Mouse (Mus musculus): ENCODE results near the gene Dtx1. TPM values are rescaled to one million over a fixed set of nuclear protein-coding genes. Genes with fewer than 3 reads are reported as not detected.

The Dtx1 gene
- polyA plus RNA-seq, 1 experiment from 2014 or later, result 0.54 TPM

DNA sequence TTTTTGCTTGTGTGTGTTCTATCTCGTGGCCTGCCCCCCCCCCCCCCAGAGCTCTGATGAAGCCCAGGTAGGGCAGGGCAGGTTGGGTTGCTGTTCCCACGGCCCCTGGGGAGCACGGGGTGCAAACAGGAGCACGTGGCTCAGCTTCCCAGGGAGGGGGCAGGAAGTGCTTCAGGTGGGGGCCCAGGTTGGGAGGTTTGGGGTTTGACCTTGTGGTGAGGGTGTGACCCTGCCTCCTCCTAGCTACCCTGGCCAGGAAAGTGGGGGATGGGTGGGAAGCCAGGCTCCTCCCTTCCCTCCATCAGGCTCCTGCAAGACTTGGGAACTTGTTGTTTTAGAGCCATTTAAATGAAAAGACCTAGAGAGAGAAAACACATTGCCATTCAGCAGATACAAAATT lies 23.3 kb downstream of the Dtx1 start:
- Histone ChIP-seq H3K9ac (ENCODE audit: low read length) (no peak overlapping the region), H3K27me3 (ENCODE audit: control insufficient read depth, insufficient read depth, low read length) (peaks cover 48% of the 10 kb centered on the region), H3K4me2 (ENCODE audit: low read length) (no peak overlapping the region), H3K9me3 (ENCODE audit: control insufficient read depth, low read length) (no peaks in the 10 kb centered on the region), H3K4me3 (ENCODE audit: control insufficient read depth in 1 of 2, insufficient read depth in 1 of 2, low read depth in 1 of 2, low read length in 2 of 2) (no peak overlapping the region), H3K4me1 (ENCODE audit: control insufficient read depth in 2 of 2, insufficient read depth in 2 of 2, low read length in 2 of 2) (no peaks in the 10 kb centered on the region), H3K27ac (replicated peaks in 1 of 2; ENCODE audit: control insufficient read depth in 1 of 2, insufficient read depth in 1 of 2, low read depth in 2 of 2, low read length in 2 of 2) (no peak overlapping the region), H3K36me3 (ENCODE audit: control insufficient read depth, insufficient read depth, low read length) (no peaks in the 10 kb centered on the region)
- ATAC-seq (ENCODE audit: insufficient number of reproducible peaks, insufficient read depth, low FRiP score, low read depth), result no peak
- WGBS, result 37% methylated on average over 4 of the region's 4 CpGs

GRCm38 (mm10) chr5:120687897-120688296 lies 23.8 kb downstream of the Dtx1 start:
- H3K36me3 ChIP-seq (ENCODE audit: control insufficient read depth, insufficient read depth, low read length), result no peaks in the 10 kb centered on the region
- H3K27me3 ChIP-seq (ENCODE audit: control insufficient read depth, insufficient read depth, low read length), result peaks cover 48% of the 10 kb centered on the region
- ATAC-seq (ENCODE audit: insufficient number of reproducible peaks, insufficient read depth, low FRiP score, low read depth), result no peak
- H3K27ac ChIP-seq (replicated peaks in 1 of 2; ENCODE audit: control insufficient read depth in 1 of 2, insufficient read depth in 1 of 2, low read depth in 2 of 2, low read length in 2 of 2), result no peak overlapping the region
- WGBS, result 79% methylated on average over 5 of the region's 5 CpGs
- no peaks in the 10 kb centered on the region for H3K9me3 ChIP-seq (ENCODE audit: control insufficient read depth, low read length)
- no peak overlapping the region for H3K4me3 ChIP-seq (ENCODE audit: control insufficient read depth in 1 of 2, insufficient read depth in 1 of 2, low read depth in 1 of 2, low read length in 2 of 2)
- H3K4me1 ChIP-seq (ENCODE audit: control insufficient read depth in 2 of 2, insufficient read depth in 2 of 2, low read length in 2 of 2), result no peaks in the 10 kb centered on the region
- no peak overlapping the region for H3K4me2 ChIP-seq (ENCODE audit: low read length)
- H3K9ac ChIP-seq (ENCODE audit: low read length), result no peak overlapping the region

- Histone ChIP-seq H3K4me1 (ENCODE audit: control insufficient read depth in 2 of 2, insufficient read depth in 2 of 2, low read length in 2 of 2) (no peaks in the 10 kb centered on the region), H3K4me3 (ENCODE audit: control insufficient read depth in 1 of 2, insufficient read depth in 1 of 2, low read depth in 1 of 2, low read length in 2 of 2) (no peak overlapping the region), H3K36me3 (ENCODE audit: control insufficient read depth, insufficient read depth, low read length) (no peaks in the 10 kb centered on the region), H3K9me3 (ENCODE audit: control insufficient read depth, low read length) (no peaks in the 10 kb centered on the region), H3K27ac (replicated peaks in 1 of 2; ENCODE audit: control insufficient read depth in 1 of 2, insufficient read depth in 1 of 2, low read depth in 2 of 2, low read length in 2 of 2) (no peak overlapping the region), H3K9ac (ENCODE audit: low read length) (no peak overlapping the region), H3K4me2 (ENCODE audit: low read length) (no peak overlapping the region), H3K27me3 (ENCODE audit: control insufficient read depth, insufficient read depth, low read length) (peaks cover 48% of the 10 kb centered on the region)
- no peak for ATAC-seq (ENCODE audit: insufficient number of reproducible peaks, insufficient read depth, low FRiP score, low read depth)
- 69% methylated on average over 3 of the region's 3 CpGs for WGBS
Measured at GRCm38 (mm10) chr5:120687484-120687851, 24.3 kb downstream of the Dtx1 start.

DNA sequence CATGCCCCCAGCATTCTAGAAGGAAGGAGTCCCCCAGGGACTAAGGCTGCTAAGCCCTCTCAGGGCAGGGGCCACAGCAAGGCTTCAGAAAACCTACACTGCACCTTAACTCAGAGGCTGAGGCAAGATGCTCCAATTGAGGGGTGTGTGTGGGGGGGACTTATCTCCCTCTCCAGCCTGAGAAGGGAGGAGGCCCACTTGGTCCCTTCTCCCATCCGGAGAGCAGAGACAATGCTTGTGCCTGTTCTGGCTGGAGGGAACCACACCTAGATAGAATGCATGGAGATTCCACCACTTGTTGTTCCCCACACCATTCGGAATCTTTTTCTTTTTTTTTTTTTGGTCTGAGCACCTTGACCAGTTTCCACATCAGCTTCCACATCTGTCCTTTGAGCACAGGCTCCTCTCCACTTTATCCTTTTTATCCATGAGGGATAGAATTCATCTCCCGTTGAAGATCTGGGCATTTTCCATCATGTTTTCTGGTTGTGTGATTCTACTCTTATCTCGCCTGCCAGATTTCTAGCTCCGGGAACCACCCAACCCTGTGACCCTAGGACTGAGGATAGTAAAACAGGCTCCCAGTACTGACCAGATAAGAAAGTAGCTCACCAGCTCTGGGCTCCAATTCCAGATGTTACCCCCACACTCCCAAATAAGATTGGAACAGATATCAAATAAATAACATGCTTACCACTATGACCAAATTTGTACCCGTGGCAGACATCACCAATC lies 24.8 kb downstream of the Dtx1 start:
- H3K36me3 ChIP-seq (ENCODE audit: control insufficient read depth, insufficient read depth, low read length), result no peaks in the 10 kb centered on the region
- no peak for ATAC-seq (ENCODE audit: insufficient number of reproducible peaks, insufficient read depth, low FRiP score, low read depth)
- 51% methylated on average over 6 of the region's 6 CpGs for WGBS
- peaks cover 48% of the 10 kb centered on the region for H3K27me3 ChIP-seq (ENCODE audit: control insufficient read depth, insufficient read depth, low read length)
- H3K4me1 ChIP-seq (ENCODE audit: control insufficient read depth in 2 of 2, insufficient read depth in 2 of 2, low read length in 2 of 2), result no peaks in the 10 kb centered on the region
- no peak overlapping the region for H3K27ac ChIP-seq (replicated peaks in 1 of 2; ENCODE audit: control insufficient read depth in 1 of 2, insufficient read depth in 1 of 2, low read depth in 2 of 2, low read length in 2 of 2)
- no peak overlapping the region for H3K4me2 ChIP-seq (ENCODE audit: low read length)
- H3K9me3 ChIP-seq (ENCODE audit: control insufficient read depth, low read length), result no peaks in the 10 kb centered on the region
- H3K4me3 ChIP-seq (ENCODE audit: control insufficient read depth in 1 of 2, insufficient read depth in 1 of 2, low read depth in 1 of 2, low read length in 2 of 2), result no peak overlapping the region
- H3K9ac ChIP-seq (ENCODE audit: low read length), result no peak overlapping the region

DNA sequence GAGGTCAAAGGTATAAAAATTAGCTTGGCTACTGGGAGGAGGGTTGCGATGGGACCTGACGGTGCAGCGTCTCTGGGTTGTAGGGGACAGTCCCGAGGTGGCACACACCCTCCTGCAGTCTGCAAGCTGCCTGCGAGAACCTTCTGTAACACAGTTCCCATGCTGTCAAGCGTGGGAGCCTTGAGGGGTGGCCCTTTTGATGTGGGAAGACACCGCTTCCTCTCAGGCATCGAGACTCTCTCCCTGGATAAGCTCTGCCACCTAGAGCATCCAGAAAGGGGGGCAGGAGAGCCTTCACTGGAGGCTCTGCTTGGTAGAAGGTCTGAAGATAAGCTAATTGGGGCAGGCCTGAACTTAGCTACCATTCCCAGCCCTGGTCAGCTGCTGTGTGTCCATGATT lies 26.0 kb downstream of the Dtx1 start:
- Histone ChIP-seq H3K27me3 (ENCODE audit: control insufficient read depth, insufficient read depth, low read length) (peaks cover 48% of the 10 kb centered on the region), H3K4me1 (ENCODE audit: control insufficient read depth in 2 of 2, insufficient read depth in 2 of 2, low read length in 2 of 2) (no peaks in the 10 kb centered on the region; a peak in 1 of 4 replicates), H3K4me2 (ENCODE audit: low read length) (no peak overlapping the region), H3K4me3 (ENCODE audit: control insufficient read depth in 1 of 2, insufficient read depth in 1 of 2, low read depth in 1 of 2, low read length in 2 of 2) (no peak overlapping the region), H3K36me3 (ENCODE audit: control insufficient read depth, insufficient read depth, low read length) (no peaks in the 10 kb centered on the region), H3K9me3 (ENCODE audit: control insufficient read depth, low read length) (no peaks in the 10 kb centered on the region), H3K27ac (replicated peaks in 1 of 2; ENCODE audit: control insufficient read depth in 1 of 2, insufficient read depth in 1 of 2, low read depth in 2 of 2, low read length in 2 of 2) (no peak overlapping the region), H3K9ac (ENCODE audit: low read length) (no peak overlapping the region)
- ATAC-seq (ENCODE audit: insufficient number of reproducible peaks, insufficient read depth, low FRiP score, low read depth), result no peak
- WGBS, result 68% methylated on average over 8 of the region's 8 CpGs

DNA sequence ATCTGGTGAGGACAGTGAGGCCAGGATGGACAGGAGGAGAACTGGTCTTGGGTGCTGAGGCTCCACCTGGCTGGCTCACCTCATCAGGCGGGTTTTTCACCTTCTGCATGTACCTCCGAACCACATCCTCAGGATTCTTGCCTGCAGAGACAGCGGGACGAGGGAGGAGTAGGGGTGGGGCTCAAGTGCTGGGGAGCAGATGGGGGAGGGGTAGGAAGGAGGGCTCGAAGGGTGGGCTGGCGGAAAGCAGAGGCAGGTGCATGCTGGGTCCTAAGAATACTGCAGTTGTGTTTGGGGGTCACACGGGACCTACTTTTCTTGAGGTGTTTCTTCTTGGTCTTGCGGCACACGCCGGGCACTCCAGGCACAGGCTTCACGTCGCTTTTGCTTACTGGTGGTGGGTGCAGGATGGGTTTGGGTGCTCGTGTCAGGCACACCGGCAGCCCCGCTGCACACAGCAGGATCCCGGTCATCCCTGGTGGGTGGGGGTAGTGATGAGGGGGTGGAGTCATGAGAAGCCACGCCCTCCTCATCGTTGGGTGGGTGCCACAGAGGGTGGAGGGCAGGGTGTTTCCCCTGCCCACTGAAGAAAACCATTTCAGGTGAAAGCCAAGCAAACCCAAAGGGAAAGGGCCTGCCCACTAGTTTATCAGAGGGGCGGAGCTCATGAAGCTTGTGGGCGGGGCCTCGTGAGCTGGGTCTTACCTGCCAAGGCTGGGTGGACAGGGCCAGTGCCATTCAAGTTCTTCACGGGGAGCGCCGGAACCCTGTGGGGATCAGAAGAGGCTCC lies 28.6 kb downstream of the Dtx1 start:
- Histone ChIP-seq H3K4me3 (ENCODE audit: control insufficient read depth in 1 of 2, insufficient read depth in 1 of 2, low read depth in 1 of 2, low read length in 2 of 2) (no peak overlapping the region), H3K4me2 (ENCODE audit: low read length) (no peak overlapping the region), H3K9me3 (ENCODE audit: control insufficient read depth, low read length) (no peaks in the 10 kb centered on the region), H3K27me3 (ENCODE audit: control insufficient read depth, insufficient read depth, low read length) (peaks cover 48% of the 10 kb centered on the region), H3K9ac (ENCODE audit: low read length) (no peak overlapping the region), H3K4me1 (ENCODE audit: control insufficient read depth in 2 of 2, insufficient read depth in 2 of 2, low read length in 2 of 2) (peaks cover 3 to 4% of the 10 kb centered on the region in 2 experiments; a peak in 2 of 4 replicates), H3K27ac (replicated peaks in 1 of 2; ENCODE audit: control insufficient read depth in 1 of 2, insufficient read depth in 1 of 2, low read depth in 2 of 2, low read length in 2 of 2) (no peak overlapping the region), H3K36me3 (ENCODE audit: control insufficient read depth, insufficient read depth, low read length) (no peaks in the 10 kb centered on the region)
- no peak for ATAC-seq (ENCODE audit: insufficient number of reproducible peaks, insufficient read depth, low FRiP score, low read depth)
- WGBS, result 11% methylated on average over 24 of the region's 24 CpGs

GRCm38 (mm10) chr5:120680918-120681317 lies 30.8 kb downstream of the Dtx1 start:
- WGBS, result 77% methylated on average over 18 of the region's 18 CpGs
- Histone ChIP-seq H3K36me3 (ENCODE audit: control insufficient read depth, insufficient read depth, low read length) (no peaks in the 10 kb centered on the region), H3K9ac (ENCODE audit: low read length) (no peak overlapping the region), H3K4me3 (ENCODE audit: control insufficient read depth in 1 of 2, insufficient read depth in 1 of 2, low read depth in 1 of 2, low read length in 2 of 2) (no peak overlapping the region), H3K9me3 (ENCODE audit: control insufficient read depth, low read length) (no peaks in the 10 kb centered on the region), H3K4me2 (ENCODE audit: low read length) (no peak overlapping the region), H3K4me1 (ENCODE audit: control insufficient read depth in 2 of 2, insufficient read depth in 2 of 2, low read length in 2 of 2) (peaks cover 3 to 4% of the 10 kb centered on the region in 2 experiments; a peak in 2 of 4 replicates), H3K27me3 (ENCODE audit: control insufficient read depth, insufficient read depth, low read length) (peaks cover 53% of the 10 kb centered on the region), H3K27ac (replicated peaks in 1 of 2; ENCODE audit: control insufficient read depth in 1 of 2, insufficient read depth in 1 of 2, low read depth in 2 of 2, low read length in 2 of 2) (no peak overlapping the region)
- no peak for ATAC-seq (ENCODE audit: insufficient number of reproducible peaks, insufficient read depth, low FRiP score, low read depth)
